Mouse (Mus musculus): ENCODE measurements around the gene Fkbp5.

Fkbp5 gene

GRCm38 (mm10) chr17:28472696-28473095 is 44.6 kb downstream of the Fkbp5 start:
- TF ChIP-seq NANOG (IDR thresholded peaks at IDR 0.05; ENCODE audit: borderline replicate concordance, low read length) (no peak), CTCF (conservative IDR thresholded peaks at IDR 0.05; ENCODE audit: low read length) (no peak), POU5F1 (IDR thresholded peaks at IDR 0.05; ENCODE audit: borderline replicate concordance, low read length) (no peak)
- no peaks in the 10 kb centered on the region for H3K27me3 ChIP-seq (ENCODE audit: insufficient read depth, low read length)
- H3K4me3 ChIP-seq (replicated peaks; ENCODE audit: low read length): no peak overlapping the region
- H3K4me1 ChIP-seq (replicated peaks; ENCODE audit: low read depth, low read length): peaks cover 79% of the 10 kb centered on the region
- H3K36me3 ChIP-seq (ENCODE audit: insufficient read depth, low read length): peaks cover 24% of the 10 kb centered on the region
- H3K9me3 ChIP-seq (ENCODE audit: low read length): no peaks in the 10 kb centered on the region

DNA sequence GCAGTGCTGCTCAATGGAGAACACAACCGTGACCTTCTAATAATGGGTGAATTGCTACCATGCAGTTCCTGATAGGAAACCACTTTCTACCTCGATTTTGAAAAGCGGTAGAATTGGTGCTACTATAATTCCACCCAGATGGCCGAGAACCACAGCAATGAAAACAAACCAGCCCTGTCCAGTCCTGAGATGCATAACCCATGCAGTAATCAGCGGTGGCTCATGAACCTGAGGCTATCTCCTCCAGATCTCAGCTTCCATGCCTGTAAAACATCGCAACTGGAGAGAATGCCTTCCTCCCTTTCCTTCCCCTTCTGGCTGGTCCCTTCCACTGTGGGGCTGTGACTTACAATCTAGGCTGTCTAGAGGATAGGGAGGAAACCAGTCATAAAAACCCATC is 46.5 kb downstream of the Fkbp5 start:
- Histone ChIP-seq H3K4me3 (replicated peaks; ENCODE audit: low read length) (no peak overlapping the region), H3K27me3 (ENCODE audit: insufficient read depth, low read length) (no peaks in the 10 kb centered on the region), H3K36me3 (ENCODE audit: insufficient read depth, low read length) (peaks cover 24% of the 10 kb centered on the region), H3K4me1 (replicated peaks; ENCODE audit: low read depth, low read length) (peaks cover 77% of the 10 kb centered on the region), H3K9me3 (ENCODE audit: low read length) (no peaks in the 10 kb centered on the region)
- TF ChIP-seq NANOG (IDR thresholded peaks at IDR 0.05; ENCODE audit: borderline replicate concordance, low read length): no peak
- TF ChIP-seq POU5F1 (IDR thresholded peaks at IDR 0.05; ENCODE audit: borderline replicate concordance, low read length): no peak
- no peak for TF ChIP-seq CTCF (conservative IDR thresholded peaks at IDR 0.05; ENCODE audit: low read length)

DNA sequence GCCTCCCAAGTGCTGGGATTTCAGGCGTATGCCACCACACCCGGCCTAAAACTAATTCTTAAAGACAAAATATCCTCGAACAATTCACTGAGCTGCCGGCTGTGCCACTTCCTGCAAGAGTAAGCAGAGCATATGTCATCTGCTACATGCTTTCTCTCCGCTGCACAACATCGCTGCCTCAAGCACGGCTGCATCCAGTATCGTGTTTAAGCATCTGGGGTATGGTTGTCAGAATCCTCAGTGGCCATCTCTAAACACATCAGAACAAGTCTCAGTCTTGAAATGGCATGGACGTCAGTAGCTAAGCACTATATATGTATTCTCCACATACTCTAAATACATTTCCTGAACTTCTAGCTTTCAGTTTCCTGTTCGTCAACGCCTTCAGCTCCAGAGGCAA is 49.6 kb downstream of the Fkbp5 start:
- Histone ChIP-seq H3K36me3 (ENCODE audit: insufficient read depth, low read length) (peaks cover 29% of the 10 kb centered on the region), H3K4me3 (replicated peaks; ENCODE audit: low read length) (no peak overlapping the region), H3K4me1 (replicated peaks; ENCODE audit: low read depth, low read length) (peaks cover 82% of the 10 kb centered on the region), H3K9me3 (ENCODE audit: low read length) (no peaks in the 10 kb centered on the region), H3K27me3 (ENCODE audit: insufficient read depth, low read length) (no peaks in the 10 kb centered on the region)
- TF ChIP-seq POU5F1 (IDR thresholded peaks at IDR 0.05; ENCODE audit: borderline replicate concordance, low read length) (no peak), CTCF (conservative IDR thresholded peaks at IDR 0.05; ENCODE audit: low read length) (no peak), NANOG (IDR thresholded peaks at IDR 0.05; ENCODE audit: borderline replicate concordance, low read length) (no peak)

- no peak for TF ChIP-seq NANOG (IDR thresholded peaks at IDR 0.05; ENCODE audit: borderline replicate concordance, low read length)
- TF ChIP-seq POU5F1 (IDR thresholded peaks at IDR 0.05; ENCODE audit: borderline replicate concordance, low read length): no peak
- Histone ChIP-seq H3K36me3 (ENCODE audit: insufficient read depth, low read length) (peaks cover 13% of the 10 kb centered on the region; the same call in 1 of the 2 replicates), H3K9me3 (ENCODE audit: low read length) (no peaks in the 10 kb centered on the region), H3K4me3 (replicated peaks; ENCODE audit: low read length) (no peak overlapping the region), H3K4me1 (replicated peaks; ENCODE audit: low read depth, low read length) (peaks cover 76% of the 10 kb centered on the region), H3K27me3 (ENCODE audit: insufficient read depth, low read length) (no peaks in the 10 kb centered on the region)
These were observed 51.4 kb downstream of the Fkbp5 start for GRCm38 (mm10) chr17:28465968-28466367.

DNA sequence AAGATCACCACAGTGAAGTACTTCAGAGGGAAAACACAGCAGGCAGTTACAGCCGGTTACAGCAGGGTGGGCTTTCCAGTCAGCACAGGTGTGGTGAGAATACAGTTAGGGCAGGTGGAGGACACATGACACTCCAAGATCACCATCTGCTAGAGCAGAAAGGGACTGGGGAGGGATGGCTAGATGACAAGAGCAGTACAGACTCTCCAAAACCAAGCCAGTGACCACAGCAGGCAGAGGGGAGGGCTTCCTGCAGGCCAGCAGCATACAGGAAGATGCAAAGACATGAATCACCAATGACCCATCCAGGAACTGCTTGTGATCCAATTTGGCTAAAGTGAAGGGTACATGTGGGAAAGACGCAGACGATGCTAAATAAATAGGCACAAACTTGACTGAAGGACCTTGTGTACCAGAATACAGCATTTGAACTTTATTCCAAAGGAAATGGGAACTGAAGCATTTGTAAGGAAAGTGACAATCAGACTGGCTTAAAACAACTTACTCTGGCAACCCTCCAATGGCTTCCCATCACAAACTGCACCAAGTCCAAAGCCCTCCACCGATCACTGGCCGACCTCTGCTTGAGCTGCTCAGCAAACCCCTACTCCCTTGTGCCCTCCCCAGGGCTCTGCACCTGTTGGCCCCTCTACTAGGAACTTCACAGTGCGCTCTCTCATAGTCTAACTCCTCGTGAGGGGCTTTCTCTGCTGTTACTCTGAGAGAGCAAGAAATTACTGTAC is 53.5 kb downstream of the Fkbp5 start:
- TF ChIP-seq NANOG (IDR thresholded peaks at IDR 0.05; ENCODE audit: borderline replicate concordance, low read length) (no peak), POU5F1 (IDR thresholded peaks at IDR 0.05; ENCODE audit: borderline replicate concordance, low read length) (no peak), CTCF (conservative IDR thresholded peaks at IDR 0.05; ENCODE audit: low read length) (no peak)
- H3K4me3 ChIP-seq (replicated peaks; ENCODE audit: low read length): no peak overlapping the region

GRCm38 (mm10) chr17:28460388-28460787 is 56.9 kb downstream of the Fkbp5 start:
- no peaks in the 10 kb centered on the region for H3K9me3 ChIP-seq (ENCODE audit: low read length)
- TF ChIP-seq POU5F1 (IDR thresholded peaks at IDR 0.05; ENCODE audit: borderline replicate concordance, low read length): no peak
- no peak for TF ChIP-seq CTCF (conservative IDR thresholded peaks at IDR 0.05; ENCODE audit: low read length)
- TF ChIP-seq NANOG (IDR thresholded peaks at IDR 0.05; ENCODE audit: borderline replicate concordance, low read length): no peak
- H3K4me3 ChIP-seq (replicated peaks; ENCODE audit: low read length): no peak overlapping the region
- H3K36me3 ChIP-seq (ENCODE audit: insufficient read depth, low read length): peaks cover 15% of the 10 kb centered on the region; the same call in 1 of the 2 replicates
- peaks cover 47% of the 10 kb centered on the region for H3K4me1 ChIP-seq (replicated peaks; ENCODE audit: low read depth, low read length)
- H3K27me3 ChIP-seq (ENCODE audit: insufficient read depth, low read length): no peaks in the 10 kb centered on the region

More for the DNA sequence above, 53.5 kb downstream of the Fkbp5 start:
- H3K9me3 ChIP-seq (ENCODE audit: low read length): no peaks in the 10 kb centered on the region
- H3K27me3 ChIP-seq (ENCODE audit: insufficient read depth, low read length): no peaks in the 10 kb centered on the region
- peaks cover 69% of the 10 kb centered on the region for H3K4me1 ChIP-seq (replicated peaks; ENCODE audit: low read depth, low read length)
- H3K36me3 ChIP-seq (ENCODE audit: insufficient read depth, low read length): peaks cover 15% of the 10 kb centered on the region; the same call in 1 of the 2 replicates

DNA sequence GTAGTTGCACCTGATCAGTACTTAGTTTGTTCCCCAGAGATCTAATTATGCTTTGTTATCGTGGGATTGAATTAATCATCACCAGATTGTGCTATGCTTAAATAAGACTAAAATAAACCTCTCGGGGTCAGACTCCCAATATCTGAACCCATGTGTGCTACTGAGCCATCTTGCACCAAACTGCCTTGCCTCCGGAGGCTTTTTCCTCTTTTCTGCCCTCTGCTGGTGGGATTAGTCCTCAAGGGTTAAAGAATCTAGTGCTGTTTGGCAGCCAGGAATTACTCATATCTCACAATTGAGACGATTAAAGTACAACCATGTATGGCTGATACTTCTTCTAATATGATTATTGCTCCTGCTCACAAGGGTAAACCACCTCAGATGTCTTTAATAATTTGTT is 62.2 kb downstream of the Fkbp5 start:
- TF ChIP-seq POU5F1 (IDR thresholded peaks at IDR 0.05; ENCODE audit: borderline replicate concordance, low read length) (no peak), CTCF (conservative IDR thresholded peaks at IDR 0.05; ENCODE audit: low read length) (peak; percentile 61)
- Histone ChIP-seq H3K4me1 (replicated peaks; ENCODE audit: low read depth, low read length) (peaks cover 31% of the 10 kb centered on the region), H3K36me3 (ENCODE audit: insufficient read depth, low read length) (peaks cover 12% of the 10 kb centered on the region; the same call in 1 of the 2 replicates), H3K4me3 (replicated peaks; ENCODE audit: low read length) (no peak overlapping the region), H3K9me3 (ENCODE audit: low read length) (no peaks in the 10 kb centered on the region), H3K27me3 (ENCODE audit: insufficient read depth, low read length) (no peaks in the 10 kb centered on the region)

- Histone ChIP-seq H3K27me3 (ENCODE audit: insufficient read depth, low read length) (no peaks in the 10 kb centered on the region), H3K4me3 (replicated peaks; ENCODE audit: low read length) (no peak overlapping the region), H3K36me3 (ENCODE audit: insufficient read depth, low read length) (0 out of 2 replicates have a peak, but pooled peaks cover 9% of the 10 kb centered on the region), H3K9me3 (ENCODE audit: low read length) (no peaks in the 10 kb centered on the region), H3K4me1 (replicated peaks; ENCODE audit: low read depth, low read length) (peaks cover 49% of the 10 kb centered on the region)
- no peak for TF ChIP-seq CTCF (conservative IDR thresholded peaks at IDR 0.05; ENCODE audit: low read length)
- no peak for TF ChIP-seq NANOG (IDR thresholded peaks at IDR 0.05; ENCODE audit: borderline replicate concordance, low read length)
- TF ChIP-seq POU5F1 (IDR thresholded peaks at IDR 0.05; ENCODE audit: borderline replicate concordance, low read length): no peak
These were observed 64.4 kb downstream of the Fkbp5 start for GRCm38 (mm10) chr17:28452889-28453288.

- Histone ChIP-seq H3K36me3 (ENCODE audit: insufficient read depth, low read length) (peaks cover 15% of the 10 kb centered on the region), H3K9me3 (ENCODE audit: low read length) (no peaks in the 10 kb centered on the region), H3K4me1 (replicated peaks; ENCODE audit: low read depth, low read length) (peaks cover 58% of the 10 kb centered on the region), H3K4me3 (replicated peaks; ENCODE audit: low read length) (no peak overlapping the region), H3K27me3 (ENCODE audit: insufficient read depth, low read length) (no peaks in the 10 kb centered on the region)
- TF ChIP-seq CTCF (conservative IDR thresholded peaks at IDR 0.05; ENCODE audit: low read length): no peak
- TF ChIP-seq NANOG (IDR thresholded peaks at IDR 0.05; ENCODE audit: borderline replicate concordance, low read length): no peak
- TF ChIP-seq POU5F1 (IDR thresholded peaks at IDR 0.05; ENCODE audit: borderline replicate concordance, low read length): no peak
These were observed 65.4 kb downstream of the Fkbp5 start for GRCm38 (mm10) chr17:28451914-28452313.

All from E14TG2a.4 (cell line).